Comparison of ENCODE assay signal across 8 mouse cellular contexts in genomic region chr14:16366986-16367385, GRCm38 (mm10). TPM values are rescaled to one million over a fixed set of nuclear protein-coding genes. Genes with fewer than 3 reads are reported as not detected.
DNase-seq lines count a peak whose midpoint lies in the region; ATAC-seq lines count a peak whose summit lies in the region.

No protein-coding gene starts in this region.

- no peak overlapping the region for H3K27ac ChIP-seq in neural tube, embryonic 11.5 days (ENCODE audit: low read depth, low read length)
- no peak overlapping the region for H3K27ac ChIP-seq in limb, embryonic 13.5 days
- no peak overlapping the region for H3K27ac ChIP-seq in stomach, embryonic 15.5 days

- H3K27me3 ChIP-seq in neural tube, embryonic 11.5 days (ENCODE audit: control insufficient read depth, insufficient read depth, low read length) = no peaks in the 10 kb centered on the region
- H3K27me3 ChIP-seq in limb, embryonic 13.5 days = no peaks in the 10 kb centered on the region
- H3K27me3 ChIP-seq in stomach, embryonic 15.5 days (replicated peaks) = no peaks in the 10 kb centered on the region

- peak overlapping the region; percentile 14; the same call in 1 of the 2 replicates for H3K9ac ChIP-seq in neural tube, embryonic 11.5 days (ENCODE audit: low read length)
- peak overlapping the region; percentile 99 for H3K9ac ChIP-seq in limb, embryonic 13.5 days
- H3K9ac ChIP-seq in stomach, embryonic 15.5 days = no peak overlapping the region

- ATAC-seq in CD4-positive, CD25-positive, alpha-beta regulatory T cell, adult 4 months = no peak
- no peak for ATAC-seq in neural tube, embryonic 11.5 days (ENCODE audit: insufficient read depth, low FRiP score, low TSS enrichment)
- no peak for ATAC-seq in limb, embryonic 13.5 days (ENCODE audit: low FRiP score, low read depth)
- ATAC-seq in stomach, embryonic 15.5 days (ENCODE audit: insufficient read depth, low FRiP score, low read depth) = no peak

- H3K4me1 ChIP-seq in neural tube, embryonic 11.5 days (ENCODE audit: control insufficient read depth, insufficient read depth, low read length) = peaks cover 11% of the 10 kb centered on the region; the same call in 1 of the 2 replicates
- peaks cover 25% of the 10 kb centered on the region for H3K4me1 ChIP-seq in limb, embryonic 13.5 days
- peaks cover 14% of the 10 kb centered on the region; the same call in 1 of the 2 replicates for H3K4me1 ChIP-seq in stomach, embryonic 15.5 days

- intact Hi-C loops in left cerebral cortex, postnatal 4 days (cut with DNase I) = loop anchor here (10.0 kb wide), 1 partner anchor 122 kb away; the partner anchor contains the start of genes Ngly1 and Oxsm

- no peaks in the 10 kb centered on the region for H3K36me3 ChIP-seq in neural tube, embryonic 11.5 days (ENCODE audit: control insufficient read depth, insufficient read depth, low read length)
- H3K36me3 ChIP-seq in limb, embryonic 13.5 days = peaks cover 10% of the 10 kb centered on the region; the same call in 1 of the 2 replicates
- H3K36me3 ChIP-seq in stomach, embryonic 15.5 days = no peaks in the 10 kb centered on the region

- no peaks in the 10 kb centered on the region for H3K9me3 ChIP-seq in neural tube, embryonic 11.5 days (ENCODE audit: control insufficient read depth, low read length)
- no peaks in the 10 kb centered on the region for H3K9me3 ChIP-seq in limb, embryonic 13.5 days
- H3K9me3 ChIP-seq in stomach, embryonic 15.5 days = no peaks in the 10 kb centered on the region

- peak; percentile 27 for DNase-seq in CD4-positive, CD25-positive, alpha-beta regulatory T cell, adult 2 months (ENCODE audit: low read depth, low spot score)
- DNase-seq in neural tube, embryonic 11.5 days (ENCODE audit: low spot score) = no peak
- DNase-seq in neural tube, embryonic 10.5 days (ENCODE audit: extremely low spot score, low spot score) = no peak
- no peak for DNase-seq in left cerebral cortex, adult 18-20 months (ENCODE audit: low spot score in 2 of 2)
- DNase-seq in left cerebral cortex, postnatal 4 days = no peak

- H3K4me3 ChIP-seq in neural tube, embryonic 11.5 days (ENCODE audit: low read depth, low read length) = peak overlapping the region; percentile 97
- peak overlapping the region; percentile 92 for H3K4me3 ChIP-seq in limb, embryonic 13.5 days
- peak overlapping the region; percentile 93 for H3K4me3 ChIP-seq in stomach, embryonic 15.5 days (replicated peaks)

- WGBS in neural tube, embryonic 11.5 days = 59% methylated on average over 2 of the region's 2 CpGs
- WGBS in limb, embryonic 13.5 days = 46% methylated on average over 2 of the region's 2 CpGs
- WGBS in stomach, embryonic 15.5 days = 38% methylated on average over 2 of the region's 2 CpGs

- H3K4me2 ChIP-seq in neural tube, embryonic 11.5 days (ENCODE audit: low read depth) = peak overlapping the region; percentile 67
- peak overlapping the region; percentile 76 for H3K4me2 ChIP-seq in limb, embryonic 13.5 days (replicated peaks)
- peak overlapping the region; percentile 61 for H3K4me2 ChIP-seq in stomach, embryonic 15.5 days

RNA-seq across cellular contexts. Expression of gene Top2b, which starts 2.0 kb away (rescaled TPM):
- 100 to 1,000 TPM in 1 of 2 experiments, 10 to 100 TPM in 1; 40.0 to 119 TPM for polyA plus RNA-seq in CD4-positive, CD25-positive, alpha-beta regulatory T cell, adult 4 months (2017; shearing (Covaris generic))
- polyA plus RNA-seq in neural tube, embryonic 11.5 days (2014; fragmentation: Nextera tagmentation; extraction: Ambion mirVana) = 161 TPM in 2 replicates
- 66.0 and 69.8 TPM in 2 replicates for polyA plus RNA-seq in limb, embryonic 13.5 days (2015; fragmentation: Nextera tagmentation; extraction: Ambion mirVana)
- polyA plus RNA-seq in stomach, embryonic 15.5 days (2015; fragmentation: Nextera tagmentation; extraction: Ambion mirVana) = 36.6 and 43.3 TPM in 2 replicates
- total RNA-seq in left cerebral cortex, adult 18-20 months (2021) = 10 to 100 TPM; 87.8 to 92.1 TPM
- 100 to 1,000 TPM; 220 to 249 TPM for total RNA-seq in left cerebral cortex, postnatal 4 days (2021)
